26 mouse cellular contexts compared by ENCODE assay signal in the genomic region with DNA sequence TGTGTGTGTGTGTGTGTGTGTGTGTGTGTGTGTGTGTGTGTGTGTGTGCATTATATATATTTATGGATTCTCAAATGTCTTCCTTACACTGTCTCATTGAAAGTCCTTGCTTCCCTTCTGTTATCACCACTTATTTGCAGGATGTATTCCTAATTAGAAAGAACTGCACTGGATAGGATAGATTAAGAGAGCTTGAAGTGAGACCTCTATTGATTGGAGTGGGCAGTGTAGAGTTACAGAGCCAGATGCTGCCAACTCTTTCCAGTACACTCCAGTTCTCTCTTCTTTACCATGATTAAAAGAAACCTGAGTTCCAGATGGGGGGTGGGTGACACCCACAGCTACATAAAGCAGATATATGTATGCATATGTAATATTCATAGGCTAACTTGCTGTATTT.
DNase-seq lines count a peak whose midpoint lies in the region; ATAC-seq and TF ChIP-seq lines count a peak whose summit lies in the region.
"Had no signal": no experiment of that assay in that cellular context is flagged by ENCODE, and none has a peak within 500 bp of the region (broad histone marks: within the 10 kb centered on the region; RNA-seq: fewer than 3 reads in every experiment).

No protein-coding gene starts in this region.

- H3K27me3 ChIP-seq in midbrain, embryonic 11.5 days (ENCODE audit: control insufficient read depth, insufficient read depth, low read length): no peaks in the 10 kb centered on the region
- no peaks in the 10 kb centered on the region for H3K27me3 ChIP-seq in midbrain, postnatal 0 days (ENCODE audit: insufficient read depth, low read length)
- no peaks in the 10 kb centered on the region for H3K27me3 ChIP-seq in midbrain, embryonic 16.5 days (ENCODE audit: control insufficient read depth, insufficient read depth, low read depth, low read length)
- H3K27me3 ChIP-seq in midbrain, embryonic 14.5 days (ENCODE audit: control insufficient read depth, insufficient read depth, low read length): no peaks in the 10 kb centered on the region
- H3K27me3 ChIP-seq in embryonic facial prominence, embryonic 10.5 days (replicated peaks; ENCODE audit: low read depth, poor library complexity, severe bottlenecking): no peaks in the 10 kb centered on the region
- H3K27me3 ChIP-seq: embryonic facial prominence, embryonic 15.5 days; forebrain, embryonic 15.5 days; heart, embryonic 13.5 days had no signal

- H3K9me3 ChIP-seq in midbrain, embryonic 11.5 days (ENCODE audit: control insufficient read depth, low read length): no peaks in the 10 kb centered on the region
- H3K9me3 ChIP-seq in midbrain, postnatal 0 days (ENCODE audit: low read length): no peaks in the 10 kb centered on the region
- H3K9me3 ChIP-seq in midbrain, embryonic 16.5 days (replicated peaks; ENCODE audit: control insufficient read depth, low read length, poor library complexity, severe bottlenecking): no peaks in the 10 kb centered on the region
- no peaks in the 10 kb centered on the region for H3K9me3 ChIP-seq in midbrain, embryonic 14.5 days (ENCODE audit: control insufficient read depth, low read length)
- no peaks in the 10 kb centered on the region for H3K9me3 ChIP-seq in embryonic facial prominence, embryonic 10.5 days
- H3K9me3 ChIP-seq: embryonic facial prominence, embryonic 15.5 days; forebrain, embryonic 15.5 days; heart, embryonic 10.5 days; heart, embryonic 13.5 days had no signal

- no peaks in the 10 kb centered on the region for H3K36me3 ChIP-seq in midbrain, embryonic 11.5 days (ENCODE audit: control insufficient read depth, insufficient read depth, low read length)
- no peaks in the 10 kb centered on the region for H3K36me3 ChIP-seq in midbrain, postnatal 0 days (ENCODE audit: insufficient read depth, low read length)
- no peaks in the 10 kb centered on the region for H3K36me3 ChIP-seq in midbrain, embryonic 16.5 days (ENCODE audit: control insufficient read depth, insufficient read depth, low read length)
- no peaks in the 10 kb centered on the region for H3K36me3 ChIP-seq in midbrain, embryonic 14.5 days (ENCODE audit: control insufficient read depth, insufficient read depth, low read length)
- no peaks in the 10 kb centered on the region for H3K36me3 ChIP-seq in embryonic facial prominence, embryonic 10.5 days (replicated peaks)
- H3K36me3 ChIP-seq: embryonic facial prominence, embryonic 15.5 days; forebrain, embryonic 15.5 days; heart, embryonic 10.5 days; heart, embryonic 13.5 days had no signal

- intact Hi-C loops in left cerebral cortex, postnatal 4 days (cut with DNase I): no loop called here

- ATAC-seq in midbrain, embryonic 11.5 days (ENCODE audit: low FRiP score): peak; percentile 73
- no peak for ATAC-seq in midbrain, postnatal 0 days (ENCODE audit: low FRiP score)
- ATAC-seq in midbrain, embryonic 16.5 days: 0 out of 2 replicates have a peak, but pooled peaks have one; percentile 42
- ATAC-seq in midbrain, embryonic 14.5 days (ENCODE audit: low FRiP score, low TSS enrichment): no peak; the same call in 1 of the 2 replicates
- ATAC-seq: activated CD4-positive, CD25-positive, alpha-beta regulatory T cell, adult 4 months; forebrain, embryonic 15.5 days; hindbrain, postnatal 0 days; inflammation-experienced regulatory T-cells, adult 6 months; intestine, embryonic 16.5 days had no signal

- no peak overlapping the region for H3K4me3 ChIP-seq in midbrain, embryonic 11.5 days (ENCODE audit: low read depth, low read length)
- H3K4me3 ChIP-seq in midbrain, postnatal 0 days (ENCODE audit: low read depth, low read length): no peak overlapping the region
- H3K4me3 ChIP-seq in midbrain, embryonic 16.5 days (ENCODE audit: low read depth, low read length): no peak overlapping the region
- no peak overlapping the region for H3K4me3 ChIP-seq in midbrain, embryonic 14.5 days (replicated peaks; ENCODE audit: low read depth, low read length)
- no peak overlapping the region for H3K4me3 ChIP-seq in embryonic facial prominence, embryonic 10.5 days
- H3K4me3 ChIP-seq: embryonic facial prominence, embryonic 15.5 days; forebrain, embryonic 15.5 days; heart, adult 2 months; heart, embryonic 10.5 days; heart, embryonic 13.5 days had no signal

- peaks cover 3% of the 10 kb centered on the region; the same call in 1 of the 2 replicates for H3K4me1 ChIP-seq in midbrain, embryonic 11.5 days (ENCODE audit: control insufficient read depth, insufficient read depth, low read length)
- H3K4me1 ChIP-seq in midbrain, postnatal 0 days (ENCODE audit: insufficient read depth, low read length): no peaks in the 10 kb centered on the region
- H3K4me1 ChIP-seq in midbrain, embryonic 16.5 days (ENCODE audit: control insufficient read depth, insufficient read depth, low read length): no peaks in the 10 kb centered on the region
- H3K4me1 ChIP-seq in midbrain, embryonic 14.5 days (ENCODE audit: control insufficient read depth, insufficient read depth, low read length): 0 out of 2 replicates have a peak, but pooled peaks cover 3% of the 10 kb centered on the region
- peaks cover 3% of the 10 kb centered on the region; the same call in 1 of the 2 replicates for H3K4me1 ChIP-seq in embryonic facial prominence, embryonic 10.5 days
- H3K4me1 ChIP-seq: embryonic facial prominence, embryonic 15.5 days; forebrain, embryonic 15.5 days; heart, embryonic 10.5 days; heart, embryonic 13.5 days had no signal

- no peak overlapping the region for H3K9ac ChIP-seq in midbrain, embryonic 11.5 days (ENCODE audit: low read length)
- no peak overlapping the region for H3K9ac ChIP-seq in midbrain, postnatal 0 days (replicated peaks; ENCODE audit: low read length, poor library complexity, severe bottlenecking)
- H3K9ac ChIP-seq in midbrain, embryonic 16.5 days (ENCODE audit: low read depth, low read length): no peak overlapping the region
- no peak overlapping the region for H3K9ac ChIP-seq in midbrain, embryonic 14.5 days (replicated peaks; ENCODE audit: low read length)
- H3K9ac ChIP-seq: embryonic facial prominence, embryonic 15.5 days; forebrain, embryonic 15.5 days; heart, embryonic 13.5 days; hindbrain, embryonic 14.5 days had no signal

- DNase-seq in midbrain, embryonic 11.5 days (ENCODE audit: low spot score, missing footprints): no peak
- no peak for DNase-seq in midbrain, postnatal 0 days (ENCODE audit: low spot score)
- no peak for DNase-seq in midbrain, embryonic 14.5 days
- DNase-seq in embryonic facial prominence, embryonic 10.5 days (ENCODE audit: low spot score): peak; percentile 11
- DNase-seq in thymus, postnatal 4 days: no peak
- no peak for DNase-seq in left cerebral cortex, postnatal 4 days
- DNase-seq: adrenal gland, adult 8-10 months; adrenal gland, postnatal 25 days; cerebellum, adult 18-20 months; cerebellum, adult 9-10 months; cerebellum, postnatal 25 days; gastrocnemius, postnatal 10 days; gastrocnemius, postnatal 36 days; heart, adult 2 months; heart, postnatal 14 days; heart, postnatal 4 days had no signal

- no peak overlapping the region for H3K27ac ChIP-seq in midbrain, embryonic 11.5 days (ENCODE audit: low read depth, low read length)
- no peak overlapping the region for H3K27ac ChIP-seq in midbrain, postnatal 0 days (ENCODE audit: low read depth, low read length)
- no peak overlapping the region for H3K27ac ChIP-seq in midbrain, embryonic 16.5 days (ENCODE audit: low read length)
- no peak overlapping the region for H3K27ac ChIP-seq in midbrain, embryonic 14.5 days (replicated peaks; ENCODE audit: low read depth, low read length)
- H3K27ac ChIP-seq in embryonic facial prominence, embryonic 10.5 days (replicated peaks): no peak overlapping the region
- H3K27ac ChIP-seq: embryonic facial prominence, embryonic 15.5 days; forebrain, embryonic 15.5 days; heart, adult 2 months; heart, embryonic 10.5 days; heart, embryonic 13.5 days; hindbrain, embryonic 14.5 days; hindbrain, postnatal 0 days had no signal

- no peak for TF ChIP-seq CTCF in midbrain, postnatal 0 days (IDR thresholded peaks at IDR 0.05)

- H3K4me2 ChIP-seq in midbrain, embryonic 11.5 days: no peak overlapping the region
- no peak overlapping the region for H3K4me2 ChIP-seq in midbrain, postnatal 0 days (ENCODE audit: low read depth, low read length, poor library complexity, severe bottlenecking)
- no peak overlapping the region for H3K4me2 ChIP-seq in midbrain, embryonic 16.5 days (ENCODE audit: low read length)
- no peak overlapping the region for H3K4me2 ChIP-seq in midbrain, embryonic 14.5 days (ENCODE audit: low read length)
- H3K4me2 ChIP-seq: embryonic facial prominence, embryonic 15.5 days; forebrain, embryonic 15.5 days; heart, embryonic 13.5 days; hindbrain, embryonic 14.5 days had no signal

Comparison
In these comparisons a context has a peak if more than half of its experiments do, and no peak if none do; other contexts are left out.
1. ATAC-seq: peak in midbrain, embryonic 11.5 days (single experiment) and midbrain, embryonic 16.5 days (single experiment); none in midbrain, postnatal 0 days (single experiment) and midbrain, embryonic 14.5 days (single experiment).